Mouse (Mus musculus) induced T-regulatory cell, adult 2 months (primary cell): Measurements from ENCODE around the gene Omp.
"Not testable (repeated sequence)": the region's sequence is repeated elsewhere in the genome, so short reads cannot be mapped to it uniquely, and the experiment has no call there.

Source experiments
- DNase-seq: peaks from one replicate; pipeline ENCODE4 v3.0.0-alpha.2; 2012; ENCODE audit warnings: low read depth

The Omp gene

GRCm38 (mm10) chr7:98145402-98145801, at the start of gene Omp:
TSS of gene Omp (minus strand) at chr7:98145502.
- DNase-seq: no peak

- DNase-seq: peak; percentile 54
Measured at GRCm38 (mm10) chr7:98194026-98194792, 48.9 kb upstream of the Omp start.

- peak; percentile 61 for DNase-seq
Measured at GRCm38 (mm10) chr7:98193515-98194025, 48.3 kb upstream of the Omp start.

- DNase-seq: no peak
Measured at GRCm38 (mm10) chr7:98191571-98192250, 46.4 kb upstream of the Omp start.

- DNase-seq: peak; percentile 33
Measured at GRCm38 (mm10) chr7:98190578-98190977, 45.3 kb upstream of the Omp start.

- DNase-seq: no peak
Measured at GRCm38 (mm10) chr7:98189745-98190144, 44.4 kb upstream of the Omp start.

GRCm38 (mm10) chr7:98188680-98189079, 43.4 kb upstream of the Omp start:
- DNase-seq: no peak

GRCm38 (mm10) chr7:98188238-98188637, 42.9 kb upstream of the Omp start:
- DNase-seq: no peak

GRCm38 (mm10) chr7:98187332-98187731, 42.0 kb upstream of the Omp start:
- DNase-seq: not testable (repeated sequence)

GRCm38 (mm10) chr7:98186637-98187036, 41.3 kb upstream of the Omp start:
- no peak for DNase-seq

- DNase-seq: no peak
Measured at GRCm38 (mm10) chr7:98185326-98185725, 40.0 kb upstream of the Omp start.

- DNase-seq: no peak
Measured at GRCm38 (mm10) chr7:98178560-98179231, 33.4 kb upstream of the Omp start.

- peak; percentile 95 for DNase-seq
Measured at GRCm38 (mm10) chr7:98177929-98178559, 32.7 kb upstream of the Omp start, which contains the start of gene Capn5. TSS of gene Capn5 (minus strand) at chr7:98178274.

- DNase-seq: no peak
Measured at GRCm38 (mm10) chr7:98177566-98177928, 32.2 kb upstream of the Omp start.

GRCm38 (mm10) chr7:98177071-98177485, 31.8 kb upstream of the Omp start:
- peak; percentile 29 for DNase-seq

GRCm38 (mm10) chr7:98176322-98177070, 31.2 kb upstream of the Omp start:
- peak; percentile 41 for DNase-seq

- DNase-seq: no peak
Measured at GRCm38 (mm10) chr7:98174883-98175755, 29.8 kb upstream of the Omp start.

GRCm38 (mm10) chr7:98173408-98173807, 28.1 kb upstream of the Omp start:
- no peak for DNase-seq

- DNase-seq: no peak
Measured at GRCm38 (mm10) chr7:98172661-98173060, 27.4 kb upstream of the Omp start.
